Mouse (Mus musculus) myocyte (in vitro differentiated cells): ENCODE data around the gene Atp4b.

ENCODE experiments used
- MAX ChIP-seq: IDR thresholded peaks from one replicate; pipeline ENCODE4 v1.6.1; 2011; ENCODE audit warnings: low read depth, mild to moderate bottlenecking, control low read depth
- POLR2A ChIP-seq: IDR thresholded peaks from one replicate; pipeline ENCODE4 v1.6.1; 2011; ENCODE audit warnings: low read depth, mild to moderate bottlenecking, control low read depth, moderate library complexity; ENCODE audit not compliant: insufficient read length

GRCm38 (mm10) chr8:13406011-13406410 lies 9.4 kb upstream of the Atp4b start:
- TF ChIP-seq POLR2A = no peak
- TF ChIP-seq MAX = no peak
